In genomic region chr4:44712786-44713553, GRCm38 (mm10) we compare ENCODE assay signal across 9 mouse cellular contexts. TPM values are rescaled to one million over a fixed set of nuclear protein-coding genes. Genes with fewer than 3 reads are reported as not detected.
A peak's percentile ranks its signal among the peaks of the same experiment; 100 is the strongest.
DNase-seq lines count a peak whose midpoint lies in the region; ATAC-seq lines count a peak whose summit lies in the region.
"Had no signal": no experiment of that assay in that cellular context is flagged by ENCODE, and none has a peak within 500 bp of the region (broad histone marks: within the 10 kb centered on the region; RNA-seq: fewer than 3 reads in every experiment).

No protein-coding gene starts in this region.

- no peak overlapping the region for H3K4me3 ChIP-seq in hindbrain, embryonic 15.5 days

- H3K27ac ChIP-seq in hindbrain, embryonic 15.5 days (replicated peaks) = no peak overlapping the region
- H3K27ac ChIP-seq: liver, embryonic 14.5 days had no signal

- peaks cover 12% of the 10 kb centered on the region; the same call in 1 of the 2 replicates for H3K4me1 ChIP-seq in hindbrain, embryonic 15.5 days (replicated peaks)

- H3K36me3 ChIP-seq in hindbrain, embryonic 15.5 days = no peaks in the 10 kb centered on the region

- no peak overlapping the region for H3K9ac ChIP-seq in hindbrain, embryonic 15.5 days
- H3K9ac ChIP-seq: liver, embryonic 14.5 days had no signal

- 1% methylated on average over 50 of the region's 50 CpGs for WGBS in hindbrain, embryonic 15.5 days

- peak; percentile 18 for DNase-seq in adrenal gland, postnatal 14 days
- DNase-seq in adrenal gland, postnatal 36 days = no peak
- peak; percentile 14 to 39 for DNase-seq in lung, postnatal 4 days
- DNase-seq in lung, postnatal 36 days = no peak
- DNase-seq in retina, embryonic 14.5 days (ENCODE audit: low spot score) = peak; percentile 60
- DNase-seq in ovary, postnatal 14 days (ENCODE audit: low spot score) = no peak
- DNase-seq in thymus, postnatal 4 days = no peak

- no peak for ATAC-seq in hindbrain, embryonic 15.5 days (ENCODE audit: low FRiP score, low read depth)

- peaks cover 73% of the 10 kb centered on the region for H3K27me3 ChIP-seq in hindbrain, embryonic 15.5 days

- H3K4me2 ChIP-seq in hindbrain, embryonic 15.5 days = peak overlapping the region; percentile 36

- no peaks in the 10 kb centered on the region for H3K9me3 ChIP-seq in hindbrain, embryonic 15.5 days

RNA-seq across cellular contexts. Expression of gene Pax5, which starts 2.7 kb away (rescaled TPM):
- total RNA-seq in adrenal gland, postnatal 14 days (2021) = 1.6 and 12.5 TPM in 2 replicates
- under 1 TPM; 0.63 to 0.66 TPM for total RNA-seq in adrenal gland, postnatal 36 days (2021)
- polyA plus RNA-seq in hindbrain, embryonic 15.5 days (2015; fragmentation: Nextera tagmentation; extraction: Ambion mirVana) = 2.1 and 2.2 TPM in 2 replicates

RNA-seq across cellular contexts. Expression of gene Zcchc7, which starts 42.7 kb away (rescaled TPM):
- total RNA-seq in adrenal gland, postnatal 14 days (2021) = 46.8 and 51.3 TPM in 2 replicates
- 10 to 100 TPM; 41.8 to 51.2 TPM for total RNA-seq in adrenal gland, postnatal 36 days (2021)
- 35.3 and 41.6 TPM in 2 replicates for polyA plus RNA-seq in hindbrain, embryonic 15.5 days (2015; fragmentation: Nextera tagmentation; extraction: Ambion mirVana)

Comparison
In these comparisons a context has a peak if more than half of its experiments do, and no peak if none do; other contexts are left out.
1. DNase-seq: peak in adrenal gland, postnatal 14 days (single experiment), lung, postnatal 4 days (2 of 2) and retina, embryonic 14.5 days (single experiment); none in adrenal gland, postnatal 36 days (0 of 2), lung, postnatal 36 days (single experiment), ovary, postnatal 14 days (single experiment) and thymus, postnatal 4 days (single experiment).